Mouse (Mus musculus) left cerebral cortex, adult 2 months (tissue): ENCODE measurements around the gene Mydgf. TPM values are rescaled to one million over a fixed set of nuclear protein-coding genes. Genes with fewer than 3 reads are reported as not detected.

Source experiments
- DNase-seq, 2 experiments: peaks; one replicate each; pipeline ENCODE4 v3.0.0; 2021 to 2022; ENCODE audit warnings: low spot score in 2 of 2, mixed read lengths in 1 of 2; ENCODE audit errors: extremely low spot score in 1 of 2
- H3K27ac ChIP-seq: fragments of 200-600 bp; 2 replicates; pipeline ENCODE4 v1.8.1; 2022
- H3K4me3 ChIP-seq: fragments of 200-600 bp; 2 replicates; pipeline ENCODE4 v1.8.1; 2022
- CTCF ChIP-seq: fragments of 200-600 bp; IDR thresholded peaks from 2 replicates; pipeline ENCODE4 v1.8.1; 2022; ENCODE audit warnings: antibody characterized with exemption, mild to moderate bottlenecking, moderate library complexity
- intact Hi-C: fragments of 180-260 bp; cut with DNase I; formaldehyde crosslinking; loops from one replicate; pipeline ENCODE4 v1.15.1; 2025
- total RNA-seq, 2 experiments: library from RNA; stranded (reverse); gene quantifications; 2 replicates each; pipeline ENCODE4 v1.2.3; 2021

Mydgf gene
- total RNA-seq, 2 experiments from 2014 or later = 39.5 to 41.2 TPM

DNA sequence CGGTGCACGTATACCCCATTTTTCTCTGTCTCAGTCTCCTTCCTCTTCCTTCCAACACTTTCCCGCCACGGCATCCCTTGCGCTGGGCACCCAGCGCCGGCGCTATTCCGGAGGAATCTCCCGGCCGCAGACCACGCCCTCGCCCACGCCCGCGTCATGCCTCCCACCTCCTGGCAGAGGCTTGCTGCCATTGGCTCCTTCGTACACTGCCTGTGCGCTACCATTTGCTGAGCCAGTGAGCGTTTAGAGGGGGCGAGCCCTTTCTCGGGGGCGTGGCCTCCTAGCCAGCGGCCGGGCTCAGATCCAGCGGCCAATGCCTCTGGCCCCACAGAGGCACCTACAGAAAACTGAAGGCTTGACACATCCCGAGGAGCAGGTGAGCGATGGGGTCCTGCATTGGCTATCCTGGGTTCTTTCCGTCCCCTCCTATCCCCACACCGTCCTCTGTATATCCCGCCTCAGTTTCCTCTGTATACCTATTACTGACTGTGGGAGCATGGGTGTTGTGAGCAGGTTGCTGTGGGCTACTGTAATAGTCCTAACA is 21.4 kb downstream of the Mydgf start, which contains the start of gene Tnfaip8l1:
Gene Tnfaip8l1, plus strand, starts transcription at position 247 of the 544 bp plus-strand sequence.
- no peak for TF ChIP-seq CTCF
- peak within 1 kb of the TSS; percentile 64 for H3K27ac ChIP-seq
- peak; percentile 93 to 98 for DNase-seq
- intact Hi-C loops = no loop called here
- peak within 1 kb of the TSS; percentile 60 for H3K4me3 ChIP-seq

DNA sequence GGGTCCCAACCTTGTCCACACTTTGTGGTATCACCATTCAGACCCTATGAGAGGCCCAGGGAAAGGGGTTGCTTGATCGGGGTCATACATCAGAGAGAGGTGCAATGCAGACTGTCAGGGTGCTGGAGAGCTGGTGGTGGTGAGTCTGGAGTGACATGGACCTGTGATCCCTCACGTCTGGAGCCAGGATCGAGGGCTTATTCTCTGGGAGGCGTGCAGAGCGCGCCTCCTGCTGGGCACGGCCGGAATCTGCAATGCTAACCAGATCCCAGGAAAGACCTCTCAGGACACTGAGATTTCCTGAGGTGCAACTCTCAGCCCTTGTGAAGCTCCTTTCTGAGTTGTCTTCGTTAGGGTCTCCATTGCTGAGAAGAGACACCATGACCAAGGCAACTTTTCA is 24.0 kb downstream of the Mydgf start:
- Histone ChIP-seq H3K27ac (no peak overlapping the region), H3K4me3 (no peak overlapping the region)
- intact Hi-C loops = loop anchor here (1.0 kb wide), 1 partner anchor 26 kb away; no protein-coding TSS in a partner anchor
- peak; percentile 92 for TF ChIP-seq CTCF
- DNase-seq = peak; percentile 57 to 66

DNA sequence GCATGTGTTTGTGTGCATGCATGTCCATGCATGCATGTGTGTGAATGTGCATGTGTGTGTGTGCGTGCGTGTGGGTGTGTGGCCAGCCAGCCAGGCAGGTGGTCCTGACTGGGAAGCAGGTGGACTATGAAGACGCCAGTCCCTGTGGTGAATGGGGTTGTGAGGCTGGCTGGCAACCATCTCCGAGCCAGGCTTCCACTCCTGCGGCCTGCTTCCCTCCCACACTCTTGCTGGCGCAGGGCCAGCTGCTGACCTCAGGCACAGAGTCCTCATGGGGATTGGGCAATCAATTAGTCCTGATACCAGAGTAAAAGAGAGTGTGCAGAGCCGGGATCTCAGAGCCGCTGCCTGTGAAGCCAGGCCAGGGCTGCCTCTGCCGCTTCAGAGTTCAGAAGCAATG is 30.1 kb downstream of the Mydgf start:
- Histone ChIP-seq H3K4me3 (no peak overlapping the region), H3K27ac (no peak overlapping the region)
- intact Hi-C loops = no loop called here
- no peak for DNase-seq
- no peak for TF ChIP-seq CTCF

DNA sequence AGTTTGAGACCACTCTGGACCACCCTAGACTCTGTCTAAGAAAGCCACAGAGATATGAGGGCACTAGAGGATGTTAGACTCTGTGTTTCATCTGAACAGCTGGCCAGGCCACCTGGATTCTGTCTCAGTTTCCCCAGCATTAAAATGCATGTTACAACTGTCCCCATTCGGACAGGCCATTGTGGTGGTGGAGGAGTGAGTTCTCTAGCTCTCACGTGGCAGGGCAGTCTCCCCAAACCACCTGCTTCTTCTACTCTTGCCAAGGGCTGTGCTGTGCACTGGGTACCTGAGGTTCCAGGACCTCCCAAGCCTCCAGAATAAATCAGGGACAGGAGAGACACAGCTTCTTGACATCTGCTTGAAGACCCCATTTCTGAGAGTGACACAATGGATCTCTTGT is 33.8 kb downstream of the Mydgf start:
- DNase-seq = no peak
- no peak overlapping the region for H3K4me3 ChIP-seq
- intact Hi-C loops = no loop called here
- no peak overlapping the region for H3K27ac ChIP-seq
- no peak for TF ChIP-seq CTCF

DNA sequence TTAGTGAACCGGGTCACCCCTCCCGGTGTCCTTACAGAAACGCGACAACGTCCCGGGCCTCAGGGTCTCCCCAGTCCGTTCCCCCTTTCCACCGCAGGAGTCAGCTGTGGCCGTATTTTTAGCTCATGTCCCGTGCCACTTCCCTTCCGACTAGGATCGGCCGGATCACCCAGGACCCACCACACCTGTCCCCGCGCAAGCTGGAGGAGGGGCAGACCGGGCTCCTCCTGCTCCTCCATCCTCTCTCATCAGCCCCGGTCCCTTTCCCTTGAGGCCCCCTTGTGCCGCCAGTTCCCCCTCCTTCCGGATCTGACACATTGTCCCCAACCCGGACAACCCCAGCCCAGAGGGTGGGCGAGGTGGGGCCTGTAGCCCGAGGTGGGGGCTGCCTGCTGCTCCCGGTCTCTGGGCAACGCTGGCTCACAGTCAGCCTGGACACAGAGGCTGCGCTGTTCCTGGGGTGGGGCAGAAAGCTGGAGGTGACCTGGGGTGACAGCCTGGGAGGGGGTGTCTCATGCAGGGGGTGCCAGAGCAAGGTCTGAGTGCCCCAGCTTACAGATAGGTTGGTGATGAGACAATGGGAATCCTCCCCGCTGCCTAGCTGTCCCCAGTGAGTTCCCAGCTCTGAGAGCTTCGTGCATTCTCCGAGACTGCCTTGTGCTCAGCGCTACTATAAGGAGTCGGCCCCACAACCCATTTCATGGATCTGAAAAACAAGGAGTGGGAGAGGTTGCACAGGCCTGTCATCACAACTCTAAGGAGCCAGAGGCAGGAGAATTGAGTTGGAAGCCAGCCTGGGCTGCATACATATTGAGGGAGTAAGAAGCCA is 34.7 kb downstream of the Mydgf start:
- intact Hi-C loops = no loop called here
- H3K27ac ChIP-seq = no peak overlapping the region; the same call in 1 of the 2 replicates
- no peak for TF ChIP-seq CTCF
- H3K4me3 ChIP-seq = peak overlapping the region; percentile 45
- no peak for DNase-seq

DNA sequence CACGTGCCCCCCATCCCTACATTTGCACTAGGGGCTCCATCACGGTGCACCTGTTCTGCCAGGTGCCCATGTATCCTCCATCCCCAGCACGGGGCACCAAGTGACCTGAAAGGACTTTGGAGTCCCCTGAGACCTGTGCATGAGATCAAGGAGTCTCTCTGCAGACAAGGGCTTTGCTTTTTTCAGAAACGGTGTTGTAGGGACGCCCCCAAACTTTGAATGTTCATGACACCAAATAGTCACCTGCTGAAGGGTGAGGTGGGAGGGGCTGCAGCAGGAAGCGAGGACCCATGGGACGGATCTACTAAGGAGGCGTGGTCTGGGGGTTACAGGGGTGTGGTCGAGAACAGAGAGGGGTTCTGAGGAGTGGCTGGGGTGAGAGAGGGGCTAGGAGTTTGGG is 35.4 kb downstream of the Mydgf start:
- Histone ChIP-seq H3K4me3 (no peak overlapping the region), H3K27ac (no peak overlapping the region)
- intact Hi-C loops = no loop called here
- TF ChIP-seq CTCF = no peak
- DNase-seq = no peak

DNA sequence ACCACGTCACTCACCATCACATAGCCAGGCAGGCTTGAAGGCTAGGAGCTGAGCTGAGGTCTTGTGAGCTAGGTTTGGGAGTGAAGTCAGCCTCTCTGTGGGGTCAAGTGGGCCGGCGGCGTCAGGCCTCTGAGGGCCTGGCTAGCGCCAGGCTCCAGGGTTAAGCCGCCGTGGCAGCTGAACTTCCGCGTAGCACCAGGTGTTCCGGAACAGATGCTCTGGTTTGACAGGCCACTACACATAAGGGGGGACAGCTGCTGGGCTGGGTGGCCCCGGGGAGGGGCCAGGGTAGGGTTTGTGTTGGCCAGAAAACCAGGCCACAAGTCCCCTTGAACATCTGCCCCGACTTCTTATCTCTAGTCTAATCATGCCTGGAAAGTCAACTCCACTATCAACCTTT is 36.3 kb downstream of the Mydgf start:
- intact Hi-C loops = no loop called here
- no peak for TF ChIP-seq CTCF
- Histone ChIP-seq H3K27ac (no peak overlapping the region), H3K4me3 (no peak overlapping the region)
- DNase-seq = no peak

DNA sequence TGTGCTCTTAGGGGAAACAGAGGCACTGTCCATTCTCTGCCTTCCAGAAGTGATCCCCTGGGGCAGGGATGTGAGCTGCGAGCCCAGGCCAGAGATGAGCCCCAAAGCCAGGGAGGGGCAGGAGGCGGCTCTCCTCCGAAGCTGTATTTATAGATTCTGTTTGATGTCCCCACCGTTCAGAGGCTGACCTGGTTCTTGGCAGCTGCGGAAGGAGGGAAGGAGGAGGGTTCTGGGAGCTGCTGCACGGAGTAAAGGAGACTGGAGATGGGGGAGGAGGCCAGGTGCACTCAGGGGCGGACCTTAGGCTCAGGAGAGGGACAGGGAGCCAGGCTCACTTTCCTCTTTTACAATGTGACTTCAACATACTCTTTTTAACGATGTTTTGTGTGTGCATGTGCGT is 37.6 kb downstream of the Mydgf start:
- H3K27ac ChIP-seq = no peak overlapping the region

DNA sequence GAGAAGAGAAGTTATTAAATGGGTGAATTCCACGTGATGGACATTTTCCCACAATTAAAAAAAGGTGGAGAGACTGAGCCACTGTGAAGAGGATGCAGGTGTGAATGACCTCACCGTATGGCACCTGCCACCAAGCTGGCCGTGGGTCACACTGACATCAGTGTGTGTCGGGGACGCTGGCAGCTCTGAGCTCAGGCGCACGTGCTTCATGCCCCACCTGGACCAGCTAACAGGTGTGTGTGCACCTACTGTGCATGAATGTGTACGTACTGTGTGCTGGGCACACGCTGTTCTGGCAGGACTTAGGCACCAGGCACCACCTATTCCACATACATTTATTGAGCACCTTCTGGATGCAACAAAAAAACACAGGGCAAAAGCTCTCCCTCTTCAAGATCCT is 39.2 kb downstream of the Mydgf start:
- Histone ChIP-seq H3K4me3 (no peak overlapping the region), H3K27ac (no peak overlapping the region)
- intact Hi-C loops = no loop called here
- no peak for DNase-seq
- TF ChIP-seq CTCF = no peak

More for the DNA sequence above, 37.6 kb downstream of the Mydgf start:
- intact Hi-C loops = no loop called here
- H3K4me3 ChIP-seq = no peak overlapping the region
- no peak for DNase-seq
- TF ChIP-seq CTCF = no peak

DNA sequence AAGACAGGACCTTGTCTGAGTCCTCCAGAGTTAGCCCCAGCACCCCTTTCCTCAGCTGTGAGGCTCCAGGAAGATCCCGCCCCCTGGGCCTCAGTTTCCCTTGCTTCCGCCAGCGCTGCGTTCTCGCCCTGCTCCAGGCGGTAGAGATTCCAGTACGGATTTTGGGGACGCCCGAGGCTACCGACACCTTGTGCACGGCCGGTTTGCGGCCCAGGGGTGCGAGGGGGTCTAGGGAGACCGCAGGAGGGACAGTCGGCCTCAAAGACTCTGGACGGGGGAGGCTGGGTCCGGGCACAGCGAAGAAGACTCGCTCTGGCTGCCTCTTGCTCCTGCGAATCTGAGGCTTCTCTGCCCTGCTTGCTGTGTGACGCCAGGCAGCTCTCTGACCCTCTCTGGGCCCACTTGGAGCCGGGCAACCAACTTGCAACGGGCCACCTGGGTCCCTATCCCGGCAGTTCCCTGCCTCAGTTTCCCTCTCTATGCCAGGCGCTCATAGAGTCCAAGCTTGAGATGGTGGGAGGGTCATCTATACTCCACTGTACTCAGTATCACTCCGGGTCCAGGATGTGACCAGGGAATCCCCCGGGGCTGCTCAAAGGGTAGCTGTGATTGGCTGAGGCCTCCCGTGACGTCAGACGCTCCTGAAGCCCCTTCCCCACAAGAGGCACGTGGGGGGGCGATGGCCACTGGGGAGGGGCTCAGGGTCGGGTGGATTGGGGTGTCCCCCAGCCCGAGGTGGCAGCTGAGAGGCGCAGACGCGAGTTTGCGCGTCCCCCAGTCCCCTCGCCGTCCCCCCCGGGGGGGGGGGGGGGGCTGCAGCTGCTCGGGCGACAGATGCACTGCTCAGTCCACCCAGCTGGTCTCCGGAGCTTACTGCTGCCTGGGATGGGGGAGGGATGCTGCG is 41.8 kb downstream of the Mydgf start:
- H3K27ac ChIP-seq = peak overlapping the region; percentile 82
- TF ChIP-seq CTCF = no peak
- intact Hi-C loops = no loop called here

DNA sequence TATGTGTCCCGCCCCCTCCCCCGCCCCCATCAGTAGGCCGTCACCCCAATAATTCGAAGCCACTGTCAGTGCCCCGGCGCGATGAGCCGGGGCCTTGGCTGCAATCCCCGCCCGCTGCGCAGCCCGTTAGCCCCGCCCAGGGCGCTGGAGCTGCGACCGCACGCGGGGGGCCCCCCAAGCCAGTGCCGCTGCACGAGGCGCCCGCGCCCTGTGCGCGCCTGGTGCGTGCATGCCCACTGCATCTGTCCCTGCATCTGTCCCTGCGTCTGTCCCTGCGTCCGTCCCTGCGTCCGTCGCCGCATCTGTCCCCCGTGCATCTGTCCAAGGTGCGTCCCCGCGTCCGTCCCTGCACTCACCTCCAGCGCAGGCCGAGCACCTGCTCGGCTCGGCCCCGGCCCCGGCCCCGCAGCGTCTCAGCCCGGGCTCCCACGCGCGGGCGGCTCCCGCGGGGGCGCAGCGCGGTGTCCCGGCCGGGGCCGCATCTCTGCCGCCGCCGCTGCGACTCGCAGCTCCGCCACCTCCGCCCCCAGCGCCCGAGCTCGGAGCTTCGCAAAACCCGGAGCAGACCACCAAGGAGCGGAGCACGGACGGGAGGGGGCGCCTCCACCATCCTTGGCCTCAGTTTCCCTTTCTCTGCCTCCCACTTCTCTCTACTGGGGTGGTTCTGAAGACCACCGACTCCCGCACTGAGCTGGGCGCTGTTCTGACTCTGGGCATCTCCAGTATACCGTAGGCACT is 43.7 kb downstream of the Mydgf start, which contains the start of gene Sema6b:
Gene Sema6b, minus strand, starts transcription at position 486 of the 738 bp plus-strand sequence.
- Histone ChIP-seq H3K27ac (peak within 1 kb of the TSS; percentile 95), H3K4me3 (peak within 1 kb of the TSS; percentile 76)
- no peak for TF ChIP-seq CTCF
- intact Hi-C loops = no loop called here
- peak; percentile 84 to 90 for DNase-seq

More for the DNA sequence above, 41.8 kb downstream of the Mydgf start:
- H3K4me3 ChIP-seq = peak overlapping the region; percentile 63
- DNase-seq = peak; percentile 66 to 81
